Mouse (Mus musculus): ENCODE results near the gene Iars. TPM values are rescaled to one million over a fixed set of nuclear protein-coding genes. Genes with fewer than 3 reads are reported as not detected.
A peak's percentile ranks its signal among the peaks of the same experiment; 100 is the strongest.

The Iars gene
- 10 to 100 TPM; 83.6 to 90.5 TPM for total RNA-seq (2021)

DNA sequence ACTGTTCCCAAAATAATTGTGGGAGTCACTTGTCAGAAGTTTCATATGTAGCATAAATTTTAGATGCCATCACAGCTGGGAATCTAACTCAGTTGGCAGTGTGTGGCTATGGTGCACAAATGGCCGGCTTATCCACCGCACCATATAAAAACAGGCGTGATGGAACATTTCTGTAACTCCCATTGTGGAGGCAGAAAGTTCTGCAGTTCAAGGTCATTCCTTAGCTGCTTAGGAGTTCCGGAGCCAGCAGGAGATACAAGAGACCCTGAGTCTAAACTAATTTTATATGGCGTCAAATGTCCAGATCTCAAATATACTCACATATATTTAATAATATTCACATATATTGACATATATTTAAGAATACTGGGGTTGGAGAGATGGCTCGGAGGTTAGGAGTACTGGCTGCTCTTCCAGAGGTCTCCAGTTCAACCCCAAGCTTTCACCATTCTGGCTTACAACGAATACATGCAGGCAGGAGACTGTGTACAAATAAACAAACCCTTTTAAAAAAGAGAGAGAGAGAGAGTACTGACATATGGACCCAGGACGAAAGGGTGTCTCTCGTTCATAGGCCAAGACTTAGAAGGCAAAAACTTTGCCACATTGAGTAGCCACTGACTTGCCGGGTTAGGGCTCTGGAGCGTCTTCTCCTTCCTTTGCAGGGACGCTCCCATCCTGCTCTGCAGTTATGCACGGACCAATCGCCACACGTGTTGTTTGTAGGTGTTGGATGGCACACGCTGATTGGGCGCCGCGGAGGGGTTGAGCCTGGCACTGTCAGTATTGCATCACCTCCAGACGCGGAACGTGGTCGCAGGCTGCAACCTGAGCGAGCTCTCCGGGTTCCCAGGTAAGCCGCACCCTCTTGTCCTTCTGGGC, at the start of gene Iars:
Gene Iars (plus strand): TSS at position 750 of the 882 bp plus-strand sequence.
- DNase-seq: peak; percentile 98
- intact Hi-C loops (cut with DNase I): no loop called here

DNA sequence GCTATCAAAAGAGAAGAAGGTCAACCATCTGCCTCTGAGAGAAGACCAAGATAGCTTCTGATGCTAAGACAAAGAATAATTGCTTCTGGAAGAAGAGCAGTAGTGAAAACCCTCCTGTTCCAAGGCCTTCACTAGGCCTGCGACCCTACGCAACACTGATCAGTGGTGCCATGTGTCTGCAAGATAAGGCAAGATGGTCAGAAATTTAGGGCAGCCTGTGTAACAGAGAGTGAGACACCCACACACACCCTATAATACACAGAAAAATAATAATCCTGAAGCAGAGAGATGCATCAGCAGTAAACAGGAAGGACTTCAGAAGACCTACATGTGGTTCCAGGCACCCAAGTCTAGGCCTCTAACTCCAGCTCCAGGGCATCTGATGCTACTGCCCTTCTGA, 41.9 kb upstream of the Iars start:
- intact Hi-C loops (cut with DNase I): no loop called here

DNA sequence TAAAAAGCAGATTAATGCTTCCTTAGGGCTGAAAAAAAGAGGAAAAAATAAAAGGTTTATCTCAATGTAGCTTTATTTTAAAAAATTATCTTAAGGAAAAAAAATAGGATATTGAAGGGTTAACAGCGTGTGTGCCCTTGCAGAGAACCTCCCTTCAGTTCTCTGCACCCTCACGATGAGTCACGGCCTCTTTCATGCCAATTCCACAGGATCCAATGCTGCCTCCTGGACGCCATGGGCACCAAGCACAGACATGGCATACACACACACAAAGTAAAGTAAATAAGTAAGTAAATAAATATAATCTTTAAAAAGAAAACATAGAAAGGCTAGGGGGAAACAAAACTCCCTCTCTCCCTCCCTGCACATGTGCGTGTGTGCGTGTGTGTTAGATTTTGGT, 39.2 kb upstream of the Iars start:
- intact Hi-C loops (cut with DNase I): no loop called here

More for the DNA sequence above, 41.9 kb upstream of the Iars start:
- DNase-seq: no peak

DNA sequence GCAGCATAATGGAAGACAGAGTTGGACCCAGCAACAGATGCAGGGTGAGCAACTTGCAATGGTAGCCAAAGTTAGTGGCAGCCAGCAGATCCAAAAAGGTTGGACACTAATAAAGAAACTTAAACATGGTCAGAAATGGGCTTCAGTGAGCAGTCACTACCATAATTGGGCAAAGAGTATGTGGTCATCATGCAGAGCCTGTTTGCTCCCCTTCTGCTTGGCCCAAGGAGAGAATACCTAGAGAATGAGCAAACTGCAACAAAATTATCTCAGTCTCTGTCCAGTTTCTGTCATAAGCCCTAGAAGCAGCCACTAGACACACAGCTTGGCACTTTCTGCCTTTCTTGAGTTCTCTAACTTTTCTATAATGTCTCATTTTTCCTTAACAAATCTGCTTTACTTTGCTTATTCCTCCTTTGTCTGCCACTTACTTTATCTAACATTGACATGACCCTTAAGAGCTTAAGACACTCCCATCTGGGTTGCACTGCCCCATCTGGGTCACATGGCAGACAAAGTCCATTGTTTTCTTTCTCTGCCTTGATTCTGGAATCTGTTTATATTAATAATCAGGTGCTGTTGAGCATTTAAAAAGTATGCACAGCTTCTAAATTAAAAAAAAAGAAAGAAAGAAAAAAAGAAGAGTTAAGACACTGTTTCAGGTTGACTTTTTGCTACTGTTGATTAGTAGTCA, 38.1 kb upstream of the Iars start:
- intact Hi-C loops (cut with DNase I): no loop called here
- DNase-seq: no peak

More for the DNA sequence above, 39.2 kb upstream of the Iars start:
- DNase-seq: no peak

DNA sequence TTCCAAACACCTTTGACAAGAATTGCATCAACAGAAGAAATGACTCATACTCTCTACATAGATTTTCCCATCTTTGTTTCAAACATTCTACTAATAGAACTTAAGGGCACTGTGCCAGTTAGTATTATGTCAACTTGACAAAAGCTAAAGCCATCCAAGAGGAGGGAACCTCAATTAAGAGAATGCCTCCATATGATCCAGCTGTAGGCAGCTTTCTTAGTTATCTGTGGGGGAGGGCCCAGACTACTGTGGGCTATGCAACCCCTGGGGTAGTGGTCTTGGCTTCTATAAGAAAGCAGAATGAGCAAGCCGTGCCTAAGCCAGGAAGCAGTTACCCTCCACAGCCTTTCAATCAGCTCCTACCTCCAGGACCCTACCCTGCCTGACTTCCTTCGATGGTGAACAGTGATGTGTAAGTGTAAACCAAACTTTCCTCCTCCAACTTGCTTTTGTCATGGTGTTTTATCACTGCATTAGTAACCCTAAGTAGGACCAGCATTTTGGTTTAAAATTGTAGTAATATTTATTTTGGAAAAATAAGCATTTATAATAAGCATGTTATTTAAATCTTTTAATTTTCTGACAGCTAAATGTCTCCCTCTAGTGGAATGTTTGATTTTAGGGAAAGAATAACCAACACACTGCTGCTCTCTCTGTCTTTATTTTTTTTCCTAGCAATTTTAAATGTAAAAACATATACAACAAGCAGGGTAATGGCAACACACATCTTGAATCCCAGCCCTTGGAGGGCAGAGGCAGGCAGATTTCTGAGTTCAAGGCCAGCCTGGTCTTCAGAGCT, 37.0 kb upstream of the Iars start:
- intact Hi-C loops (cut with DNase I): loop anchor here (5.0 kb wide), 1 partner anchor 198 kb away; no protein-coding TSS in a partner anchor
- no peak for DNase-seq

DNA sequence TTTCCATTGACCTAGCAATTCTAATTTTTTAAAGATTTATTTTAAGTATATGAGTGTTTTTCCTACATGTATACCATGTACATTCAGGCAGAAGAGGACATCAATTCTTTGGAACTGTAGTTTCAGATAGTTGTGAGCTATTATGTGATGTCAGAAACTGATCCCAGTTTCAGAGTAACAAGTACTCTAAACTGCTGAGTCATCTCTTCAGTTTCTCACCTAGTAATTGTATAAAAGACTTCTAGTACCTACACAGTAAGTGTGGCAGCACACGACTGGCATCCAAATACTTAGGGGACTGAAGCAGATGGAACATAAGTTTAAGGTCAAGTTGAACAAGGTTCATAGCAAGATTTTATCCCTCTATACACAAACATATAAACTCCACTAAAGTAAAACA, 35.9 kb upstream of the Iars start:
- intact Hi-C loops (cut with DNase I): loop anchor here (5.0 kb wide), 1 partner anchor 199 kb away; no protein-coding TSS in a partner anchor
- no peak for DNase-seq

DNA sequence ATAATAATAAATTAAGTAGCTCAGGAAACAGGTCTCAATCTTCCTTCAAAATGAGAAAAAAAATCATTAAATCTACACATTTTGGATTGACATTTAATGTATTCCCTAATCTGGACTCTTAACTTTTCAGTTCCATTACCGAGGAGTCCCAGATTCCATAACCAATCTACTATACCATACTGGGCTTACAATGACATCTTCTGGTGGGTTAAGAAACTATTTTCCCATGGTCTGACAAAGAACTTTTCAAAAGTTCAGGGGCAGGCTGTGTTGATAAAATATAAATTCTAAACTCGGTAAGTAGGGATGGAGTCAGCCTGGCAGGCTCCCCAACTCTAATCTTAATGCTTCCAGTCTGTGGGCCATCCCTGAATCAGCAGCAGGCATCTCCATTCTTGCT, 30.8 kb upstream of the Iars start:
- intact Hi-C loops (cut with DNase I): no loop called here
- no peak for DNase-seq

DNA sequence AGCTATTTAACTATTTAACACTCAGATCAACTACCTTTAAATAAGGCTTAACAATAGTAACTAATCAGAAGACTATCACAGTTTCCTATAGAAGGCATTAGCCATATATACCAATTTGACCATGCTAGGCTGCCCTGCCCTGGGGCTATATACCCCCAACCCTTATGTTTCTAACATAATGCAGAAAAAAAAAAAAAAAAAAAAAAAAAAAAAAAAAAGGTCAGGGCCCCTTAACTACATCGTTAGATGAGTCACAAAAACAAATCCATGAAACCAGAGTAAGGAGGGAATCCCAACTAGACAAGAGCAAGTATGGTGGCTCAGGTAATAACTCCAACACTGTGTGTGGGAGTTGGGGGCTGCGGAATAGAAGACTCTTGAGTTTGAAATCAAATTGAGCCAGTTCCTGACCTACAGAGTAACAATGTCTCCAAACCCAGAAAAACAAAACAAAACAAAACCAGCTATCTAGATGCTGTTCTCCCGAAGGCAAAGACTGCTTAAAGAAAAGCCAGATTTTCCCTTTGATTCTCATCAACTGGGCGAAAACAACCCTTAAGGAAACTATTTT, 30.0 kb upstream of the Iars start:
- intact Hi-C loops (cut with DNase I): no loop called here
- no peak for DNase-seq

DNA sequence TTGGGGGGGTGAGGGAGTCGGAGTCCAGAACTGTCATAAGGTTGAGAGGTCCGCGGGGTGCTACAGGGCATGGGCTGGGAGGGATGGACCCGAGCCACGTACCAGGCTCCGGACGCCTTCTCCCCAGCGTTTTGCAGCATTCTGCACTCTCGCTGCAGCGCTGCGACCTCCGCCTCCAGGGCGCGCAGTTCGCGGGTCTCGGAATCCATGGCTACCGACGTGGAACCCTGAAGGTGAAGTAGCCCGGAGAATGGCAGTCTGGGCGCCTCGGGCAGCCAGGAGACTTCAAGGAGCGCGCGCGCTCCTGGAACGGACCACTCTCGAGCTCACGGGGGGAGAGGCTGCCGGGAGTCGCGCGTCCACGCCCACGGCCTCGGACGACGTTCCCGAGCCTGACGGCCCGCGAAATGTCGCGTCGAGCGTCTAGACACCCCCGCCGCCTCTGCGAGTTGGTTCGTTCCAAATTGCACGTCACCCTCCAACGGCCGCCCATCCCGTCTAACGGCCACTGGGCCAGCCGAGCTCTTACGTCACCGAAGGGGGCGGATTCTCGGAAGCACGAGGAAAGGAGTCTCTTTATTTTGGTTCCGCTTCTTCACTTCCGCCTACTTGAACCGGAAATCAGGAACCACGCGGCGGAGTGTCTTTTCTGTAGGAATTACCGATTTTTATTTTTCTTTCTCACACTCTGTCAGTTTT, 29.3 kb upstream of the Iars start, which contains the start of the genes Cenpp and Nol8:
Gene Cenpp (minus strand): TSS at position 305 of the 699 bp plus-strand sequence.
Gene Nol8 (plus strand): TSS at position 598 of the 699 bp plus-strand sequence.
- intact Hi-C loops (cut with DNase I): no loop called here
- peak; percentile 100 for DNase-seq

DNA sequence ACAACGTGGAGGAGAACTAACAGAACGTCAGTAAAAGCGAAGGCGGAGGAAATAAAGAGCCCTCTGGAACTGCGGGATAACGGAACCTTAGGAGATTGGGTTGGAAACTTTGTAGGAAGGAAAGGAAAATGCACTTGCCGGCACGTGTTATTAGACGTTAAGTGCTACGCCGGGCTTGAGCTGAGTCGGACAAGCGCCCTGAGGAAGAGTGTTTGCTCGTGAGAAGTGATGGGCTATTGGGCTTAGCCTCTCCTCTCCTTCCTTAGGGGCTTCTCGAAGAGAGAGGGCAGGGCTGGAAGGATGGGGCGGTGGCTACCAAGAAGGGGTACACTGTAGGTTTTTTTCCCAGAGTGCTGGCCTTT, 28.7 kb upstream of the Iars start:
- intact Hi-C loops (cut with DNase I): no loop called here

DNA sequence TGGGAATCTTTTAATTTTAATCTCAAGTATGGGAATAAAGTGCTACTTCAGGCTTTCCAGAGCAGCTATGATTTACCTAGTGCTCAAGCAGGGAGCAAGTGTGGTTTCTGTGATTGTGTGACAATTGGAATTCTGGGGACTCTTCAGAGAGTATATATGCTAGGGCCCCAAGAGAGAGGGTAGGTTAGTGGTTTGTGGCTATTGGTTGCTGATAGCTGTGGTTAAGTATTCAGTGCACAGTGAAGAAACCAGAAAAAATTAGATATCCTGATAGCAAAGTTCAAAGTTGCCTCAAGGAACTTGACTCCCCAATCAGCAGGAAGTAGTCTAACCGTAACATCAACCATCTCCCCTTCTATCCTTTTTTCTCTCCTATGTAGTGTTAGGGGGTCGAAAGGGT, 4.1 kb upstream of the Iars start:
- intact Hi-C loops (cut with DNase I): no loop called here
- DNase-seq: no peak

More for the DNA sequence above, 28.7 kb upstream of the Iars start:
- peak; percentile 46 for DNase-seq

DNA sequence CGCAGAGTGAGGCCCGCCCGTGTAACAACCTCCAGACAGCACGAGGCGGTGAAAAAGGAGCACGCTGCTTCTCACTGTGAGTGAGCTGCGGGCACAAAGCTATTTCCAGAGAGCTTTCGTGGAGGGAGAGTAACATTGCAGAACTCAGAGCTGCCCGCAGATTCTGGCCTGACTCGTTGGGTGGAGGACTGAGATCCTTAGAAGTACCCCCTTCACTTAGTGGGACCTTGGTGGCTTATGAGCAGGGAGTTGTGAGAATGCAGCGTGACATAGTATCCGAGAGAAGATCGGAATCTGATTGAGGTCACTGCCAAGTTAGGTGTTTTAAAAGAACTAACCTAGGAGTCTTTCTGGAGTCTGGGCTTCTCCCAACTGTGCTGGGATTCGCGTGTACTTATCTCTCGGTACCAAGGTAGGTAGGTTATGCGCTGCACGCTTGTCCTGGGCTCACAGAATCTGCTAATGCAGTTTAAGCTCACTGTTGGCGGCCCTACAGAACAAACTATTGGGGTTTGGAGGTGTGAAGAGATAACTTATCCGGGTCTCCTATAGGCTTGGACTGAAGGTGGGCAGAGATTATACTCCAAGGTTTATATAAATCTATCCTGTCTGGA, 440 bp downstream of the Iars start:
- intact Hi-C loops (cut with DNase I): no loop called here
- no peak for DNase-seq

DNA sequence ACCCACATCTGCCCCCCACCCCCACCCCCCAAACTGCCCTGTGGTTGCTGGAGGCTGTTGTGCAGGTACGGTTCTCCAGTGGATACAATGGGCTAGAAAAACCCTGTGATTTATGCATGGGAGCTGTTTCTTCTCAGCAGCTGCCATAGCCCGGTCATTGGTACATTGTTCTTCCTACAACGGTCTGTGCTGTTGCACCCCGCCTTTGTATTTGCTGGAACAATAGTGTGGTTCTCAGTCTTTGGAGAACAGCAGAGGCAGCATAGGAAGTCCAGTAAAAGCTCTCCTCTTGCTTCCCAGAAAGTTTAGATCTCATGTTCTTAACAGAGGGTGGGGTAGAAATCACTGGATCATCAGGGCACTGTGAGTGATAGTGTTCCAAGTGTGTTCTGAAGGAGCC, 2.4 kb downstream of the Iars start:
- no peak for DNase-seq
- intact Hi-C loops (cut with DNase I): no loop called here

DNA sequence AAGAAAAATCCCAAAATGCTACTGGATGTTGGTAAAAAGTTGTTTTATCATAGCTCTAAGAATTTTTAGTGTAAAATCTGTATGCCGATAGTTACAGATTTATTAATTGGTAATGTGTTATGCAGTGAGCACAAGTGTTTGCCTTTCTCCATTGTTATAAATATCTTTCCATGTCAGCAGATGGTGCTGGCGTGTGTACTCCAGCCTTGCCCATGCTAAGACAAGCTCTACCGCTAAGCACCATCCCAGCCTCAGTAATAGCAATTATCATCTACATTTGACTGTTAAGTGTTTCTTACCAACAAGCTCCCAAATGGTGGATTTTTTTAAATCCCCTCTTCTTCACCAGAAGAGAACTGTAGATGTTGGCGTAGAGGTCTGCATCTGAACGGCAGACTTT, 9.2 kb downstream of the Iars start:
- intact Hi-C loops (cut with DNase I): no loop called here

DNA sequence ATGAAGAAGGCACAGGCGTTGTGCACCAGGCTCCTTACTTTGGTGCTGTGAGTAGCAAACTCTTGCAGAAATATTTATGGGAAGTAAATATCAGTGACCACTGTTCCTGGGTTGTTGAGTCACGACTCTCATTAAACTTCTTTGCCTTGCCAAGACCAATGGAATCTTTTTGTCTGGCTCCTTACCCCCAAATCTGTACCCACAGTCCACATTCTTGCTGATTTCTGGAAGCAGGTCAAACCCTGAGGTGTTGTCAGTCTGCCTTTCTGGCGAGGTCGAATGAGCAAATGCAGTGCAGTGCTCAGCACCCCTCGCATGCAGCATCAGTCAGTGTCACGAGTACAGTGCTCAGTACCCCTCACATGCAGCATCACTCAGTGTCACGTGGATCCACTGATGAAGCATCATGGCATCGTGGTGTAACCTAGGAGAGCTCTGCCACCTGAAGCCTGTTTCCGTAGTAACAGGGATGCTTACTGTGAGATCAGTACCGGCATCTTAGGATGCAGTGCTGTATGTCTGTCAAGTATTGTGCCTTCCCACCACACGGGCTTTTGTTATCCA, 21.4 kb downstream of the Iars start:
- DNase-seq: no peak
- intact Hi-C loops (cut with DNase I): no loop called here

More for the DNA sequence above, 9.2 kb downstream of the Iars start:
- no peak for DNase-seq

DNA sequence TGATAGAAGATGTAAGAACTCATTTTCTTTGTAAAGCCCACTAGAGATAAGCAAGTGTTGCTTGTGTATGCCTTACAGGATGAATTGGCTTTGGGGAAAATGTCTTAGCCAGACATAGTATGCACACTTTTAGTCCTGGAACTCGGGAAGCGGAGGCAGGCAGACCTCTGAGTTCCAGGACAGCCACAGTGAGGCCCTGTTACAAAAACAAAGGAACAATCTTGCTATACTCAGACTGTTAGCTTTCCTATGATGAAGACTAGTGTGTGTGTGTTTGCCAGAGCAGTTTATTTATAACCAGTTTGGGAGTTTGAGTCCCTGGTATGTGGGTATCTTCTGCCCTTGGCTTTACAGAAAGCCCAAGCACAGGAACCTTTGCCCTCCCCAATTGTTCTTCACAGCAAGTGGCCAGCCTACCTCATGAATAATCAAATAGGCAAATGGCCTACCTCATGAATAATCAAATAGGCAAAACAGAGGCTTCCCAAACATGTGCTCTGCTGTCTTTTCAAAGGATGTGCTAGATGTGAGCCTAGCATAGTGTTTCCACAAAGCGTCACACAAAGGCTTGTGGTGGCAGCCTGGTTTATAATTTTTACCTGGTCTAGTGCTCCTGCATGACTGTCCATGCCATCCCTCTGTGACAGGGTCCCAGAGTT, 24.3 kb downstream of the Iars start:
- intact Hi-C loops (cut with DNase I): no loop called here
- DNase-seq: no peak

DNA sequence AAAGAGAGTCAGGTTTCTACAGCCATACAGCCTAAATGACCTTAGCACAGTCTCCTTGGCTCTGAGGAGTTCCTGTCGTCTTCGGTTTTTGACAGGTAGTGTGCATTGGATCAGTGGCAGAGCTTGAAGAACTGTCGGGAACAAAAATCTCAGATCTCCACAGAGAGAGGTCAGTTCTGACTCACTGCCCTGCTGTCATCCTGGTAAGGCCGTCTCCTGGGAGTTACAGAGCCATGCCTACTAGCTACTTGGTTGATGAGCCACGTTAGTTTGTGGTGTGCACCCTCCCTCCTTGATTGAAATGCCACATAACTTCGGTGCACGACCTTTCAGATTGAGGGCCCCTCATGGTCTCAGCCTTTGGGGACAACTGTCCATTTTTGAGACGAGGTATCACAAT, 26.4 kb downstream of the Iars start:
- intact Hi-C loops (cut with DNase I): no loop called here

DNA sequence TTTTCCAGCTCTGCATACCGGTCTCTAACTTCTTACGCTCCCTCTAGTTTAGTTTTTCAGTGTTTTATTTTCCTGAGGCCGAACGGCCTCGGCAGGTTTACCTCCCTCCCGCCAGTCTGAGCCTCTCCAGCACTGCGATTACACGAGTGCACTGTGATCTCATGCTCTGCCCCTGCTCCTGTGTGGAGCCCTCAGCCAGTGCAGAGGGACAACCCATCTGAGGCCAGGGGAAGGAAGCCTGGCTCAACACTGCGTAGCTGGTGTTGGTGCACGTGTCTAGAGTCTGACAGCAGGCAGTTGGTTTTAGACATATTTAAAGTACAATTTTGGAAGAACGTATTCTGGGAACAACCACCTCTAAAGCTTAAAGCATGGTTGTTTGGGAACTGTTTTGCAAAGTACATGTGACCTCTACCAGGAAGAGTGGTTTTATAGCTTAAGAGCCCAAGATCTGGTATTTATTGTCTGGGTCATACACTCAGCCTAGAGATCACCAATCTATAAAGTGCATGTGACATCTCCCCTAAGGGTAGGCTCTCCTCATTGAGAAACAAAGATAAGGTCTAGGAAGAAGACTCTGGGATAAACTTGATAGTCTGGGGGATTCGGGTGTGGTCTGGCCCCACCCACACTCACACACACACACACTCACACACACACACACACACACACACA, 30.3 kb downstream of the Iars start:
- intact Hi-C loops (cut with DNase I): no loop called here
- DNase-seq: no peak

More for the DNA sequence above, 26.4 kb downstream of the Iars start:
- no peak for DNase-seq

Measured in left cerebral cortex, postnatal 4 days (tissue).